Mouse (Mus musculus) forebrain, postnatal 0 days (tissue): ENCODE data around the gene Gm18596. TPM values are rescaled to one million over a fixed set of nuclear protein-coding genes. Genes with fewer than 3 reads are reported as not detected.

Source experiments
- ATAC-seq: fragments of 200-750 bp; cut with Nextera tagmentation; 2 replicates; pipeline ENCODE4 v1.8.0; 2017; ENCODE audit warnings: mild to moderate bottlenecking, moderate library complexity
- DNase-seq: peaks from one replicate; pipeline ENCODE4 v3.0.0-alpha.2; 2015
- H3K27ac ChIP-seq: fragments of 300-500 bp; sonication (generic); 2 replicates; pipeline ENCODE4 v1.5.1; 2014; ENCODE audit warnings: low read depth, mild to moderate bottlenecking, antibody characterized with exemption, low read length, moderate library complexity, mixed read lengths
- H3K27me3 ChIP-seq: fragments of 300-500 bp; sonication (generic); 2 replicates; pipeline ENCODE4 v1.6.1; 2014; ENCODE audit warnings: mild to moderate bottlenecking, low read length, mixed read lengths; ENCODE audit not compliant: insufficient read depth
- H3K36me3 ChIP-seq: fragments of 300-500 bp; sonication (generic); 2 replicates; pipeline ENCODE4 v1.6.1; 2014; ENCODE audit warnings: mild to moderate bottlenecking, moderate library complexity; ENCODE audit not compliant: insufficient read depth
- H3K4me1 ChIP-seq: fragments of 300-500 bp; sonication (generic); 2 replicates; pipeline ENCODE4 v1.6.1; 2014; ENCODE audit warnings: antibody characterized with exemption; ENCODE audit not compliant: insufficient read depth
- H3K4me2 ChIP-seq: fragments of 300-500 bp; sonication (generic); 2 replicates; pipeline ENCODE4 v1.6.1; 2014; ENCODE audit warnings: low read depth, mild to moderate bottlenecking, moderate library complexity
- H3K4me3 ChIP-seq: fragments of 300-500 bp; sonication (generic); 2 replicates; pipeline ENCODE4 v1.5.1; 2014; ENCODE audit warnings: low read depth, low read length, mixed read lengths
- H3K9ac ChIP-seq: fragments of 300-500 bp; sonication (generic); 2 replicates; pipeline ENCODE4 v1.6.1; 2014; ENCODE audit warnings: mild to moderate bottlenecking
- H3K9me3 ChIP-seq: fragments of 300-500 bp; sonication (generic); 2 replicates; pipeline ENCODE4 v1.6.1; 2016; ENCODE audit warnings: low read length
- CTCF ChIP-seq: sonication (generic); IDR thresholded peaks from 2 replicates; pipeline ENCODE4 v1.5.1; 2016; ENCODE audit warnings: antibody characterized with exemption, control low read depth, low read depth
- WGBS: fragments of 180-500 bp; shearing (Covaris S2); extraction: QIAGEN DNeasy Blood & Tissue Kit; methylation state at CpG from one replicate; pipeline ENCODE4 v1.1.7; 2014; 5-methylcytosine and 5-hydroxymethylcytosine counted together
- polyA plus RNA-seq: library from polyadenylated mRNA; unstranded; fragments of >200 nt; fragmentation: Nextera tagmentation; extraction: Ambion mirVana; gene quantifications from 2 replicates; pipeline ENCODE4 v1.2.1, GENCODE M21; 2015
- total RNA-seq: library from RNA; depleted of rRNA; stranded (reverse); fragments of >200 nt; gene quantifications from 2 replicates; pipeline ENCODE4 v1.2.3, GENCODE M21; 2014; rRNA removed

Gm18596 gene
- total and polyA plus RNA-seq, 2 experiments from 2014 or later, result not detected

DNA sequence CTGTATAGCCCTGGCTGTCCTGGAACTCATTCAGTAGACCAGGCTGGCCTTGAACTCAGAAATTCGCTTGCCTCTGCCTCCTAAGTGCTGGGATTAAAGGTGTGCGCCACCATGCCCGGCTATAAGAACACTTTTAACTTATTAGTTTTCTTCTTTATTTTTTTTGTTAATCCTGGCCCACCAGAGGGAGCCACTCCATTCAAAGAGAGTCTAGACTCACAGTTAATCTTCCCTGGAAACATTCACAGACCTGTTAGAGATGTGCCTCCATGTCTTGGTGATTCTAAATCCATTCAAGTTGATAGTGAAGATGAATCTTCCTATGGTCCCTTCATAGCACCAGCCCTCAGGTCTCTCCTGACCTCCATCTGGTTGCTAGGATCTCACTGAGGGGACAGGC is 32.6 kb downstream of the Gm18596 start:
- H3K27ac ChIP-seq, result no peak overlapping the region
- no peaks in the 10 kb centered on the region for H3K27me3 ChIP-seq
- DNase-seq (no peak), ATAC-seq (no peak)
- H3K9me3 ChIP-seq, result no peaks in the 10 kb centered on the region
- WGBS, result 75% methylated on average over 3 of the region's 3 CpGs
- no peaks in the 10 kb centered on the region for H3K36me3 ChIP-seq
- H3K4me3 ChIP-seq, result no peak overlapping the region
- no peak overlapping the region for H3K9ac ChIP-seq
- no peaks in the 10 kb centered on the region for H3K4me1 ChIP-seq
- no peak overlapping the region for H3K4me2 ChIP-seq
- TF ChIP-seq CTCF, result peak; percentile 40; the same call in 1 of the 2 replicates

DNA sequence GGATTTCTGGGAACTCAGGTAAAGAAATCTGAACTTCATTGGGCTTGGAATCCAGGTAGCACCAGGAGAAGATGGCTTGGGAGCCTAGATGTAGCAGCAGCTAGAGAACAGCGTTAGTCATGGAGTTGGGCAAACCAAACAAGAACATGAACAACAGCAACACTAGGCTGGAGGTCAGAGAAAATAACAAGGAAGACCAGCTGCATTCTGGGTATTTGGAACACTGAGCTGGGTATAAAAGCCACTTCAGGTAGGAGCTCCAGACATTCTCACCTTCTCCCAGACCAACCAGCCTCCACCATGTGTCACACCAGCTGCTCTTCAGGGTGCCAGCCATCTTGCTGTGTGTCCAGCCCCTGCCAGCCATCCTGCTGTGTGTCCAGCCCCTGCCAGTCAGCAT is 36.1 kb downstream of the Gm18596 start, which contains the start of gene Gm10272:
TSS of gene Gm10272 (plus strand) at position 301 of the 400 bp plus-strand sequence.
- no peaks in the 10 kb centered on the region for H3K4me1 ChIP-seq
- ATAC-seq (no peak), DNase-seq (no peak)
- H3K36me3 ChIP-seq, result no peaks in the 10 kb centered on the region
- no peak within 1 kb of the TSS for H3K27ac ChIP-seq
- 93% methylated on average over 1 of the region's 1 CpGs for WGBS
- no peak for TF ChIP-seq CTCF
- H3K9me3 ChIP-seq, result no peaks in the 10 kb centered on the region
- no peak within 1 kb of the TSS for H3K4me2 ChIP-seq
- H3K9ac ChIP-seq, result no peak within 1 kb of the TSS
- no peaks in the 10 kb centered on the region for H3K27me3 ChIP-seq
- H3K4me3 ChIP-seq, result no peak within 1 kb of the TSS

DNA sequence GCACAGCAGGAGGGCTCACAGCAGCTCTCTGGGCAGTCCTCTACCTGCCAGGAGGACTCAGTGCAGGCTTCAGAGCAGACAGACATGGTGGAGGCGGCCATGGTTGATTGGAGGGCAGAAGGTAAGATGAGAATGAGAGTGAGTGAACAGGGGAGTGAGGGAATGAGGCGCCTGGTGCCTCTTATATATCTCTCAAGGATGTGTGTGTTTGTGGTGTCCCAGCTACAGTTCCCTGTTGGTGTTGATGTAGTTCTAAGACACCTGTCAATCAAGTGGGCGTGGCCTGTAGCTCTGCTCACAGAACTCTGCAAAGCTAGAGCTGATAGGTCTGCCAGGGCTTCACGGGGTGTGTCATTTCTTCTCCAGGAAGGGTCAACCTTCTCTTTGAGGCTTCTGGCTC is 45.3 kb downstream of the Gm18596 start, which contains the start of gene Gm9508:
TSS of gene Gm9508 (minus strand) at position 101 of the 400 bp plus-strand sequence.
- Histone ChIP-seq H3K4me1 (no peaks in the 10 kb centered on the region), H3K9me3 (no peaks in the 10 kb centered on the region; the same call in 1 of the 2 replicates), H3K36me3 (no peaks in the 10 kb centered on the region), H3K4me3 (no peak within 1 kb of the TSS), H3K27me3 (no peaks in the 10 kb centered on the region), H3K4me2 (no peak within 1 kb of the TSS), H3K9ac (no peak within 1 kb of the TSS), H3K27ac (no peak within 1 kb of the TSS)
- TF ChIP-seq CTCF, result no peak
- no peak for ATAC-seq
- 46% methylated on average over 4 of the region's 4 CpGs for WGBS
- no peak for DNase-seq

Other genes with a start within 250 kb of the Gm18596 start
Only the 30 nearest of the 32 such genes appear.
- 42.2 and 43.2 TPM in 2 replicates for gene Fam207a, start 226.9 kb downstream of the Gm18596 start, total RNA-seq
- 30.4 and 34.9 TPM in 2 replicates for gene Fam207a, start 226.9 kb downstream of the Gm18596 start, polyA plus RNA-seq
- gene Itgb2, start 212.4 kb downstream of the Gm18596 start, total RNA-seq, result 0.77 and 1.1 TPM in 2 replicates
- 0.86 and 1.2 TPM in 2 replicates for gene Itgb2, start 212.4 kb downstream of the Gm18596 start, polyA plus RNA-seq
- 69.6 and 98.3 TPM in 2 replicates for gene Pttg1ip, start 160.9 kb downstream of the Gm18596 start, total RNA-seq
- 67.1 and 74.2 TPM in 2 replicates for gene Pttg1ip, start 160.9 kb downstream of the Gm18596 start, polyA plus RNA-seq
- gene Sumo3, start 136.5 kb downstream of the Gm18596 start, total RNA-seq, result 270 and 305 TPM in 2 replicates
- gene Sumo3, start 136.5 kb downstream of the Gm18596 start, polyA plus RNA-seq, result 381 and 398 TPM in 2 replicates
- not detected in 2 replicates for gene Gm49325, start 136.4 kb downstream of the Gm18596 start, total RNA-seq
- gene Gm49325, start 136.4 kb downstream of the Gm18596 start, polyA plus RNA-seq, result 27.7 and 33.6 TPM in 2 replicates
- 41.7 and 45.3 TPM in 2 replicates for gene Ube2g2, start 120.4 kb downstream of the Gm18596 start, total RNA-seq
- 74.9 and 80.3 TPM in 2 replicates for gene Ube2g2, start 120.4 kb downstream of the Gm18596 start, polyA plus RNA-seq
- gene Tspear, start 56.1 kb downstream of the Gm18596 start, total RNA-seq, result 0.14 TPM in 1 of 2 replicates, not detected in the other
- gene Tspear, start 56.1 kb downstream of the Gm18596 start, polyA plus RNA-seq, result 0.42 and 0.99 TPM in 2 replicates
- gene Gm19402, start 51.9 kb downstream of the Gm18596 start, total RNA-seq, result not detected in 2 replicates
- gene Gm19402, start 51.9 kb downstream of the Gm18596 start, polyA plus RNA-seq, result not detected in 2 replicates
- not detected in 2 replicates for gene Gm9508, start 45.4 kb downstream of the Gm18596 start, total RNA-seq
- not detected in 2 replicates for gene Gm9508, start 45.4 kb downstream of the Gm18596 start, polyA plus RNA-seq
- not detected in 2 replicates for gene Gm10272, start 36.0 kb downstream of the Gm18596 start, total RNA-seq
- gene Gm10272, start 36.0 kb downstream of the Gm18596 start, polyA plus RNA-seq, result not detected in 2 replicates
- not detected in 2 replicates for gene Gm10024, start 31.2 kb downstream of the Gm18596 start, total RNA-seq
- gene Gm10024, start 31.2 kb downstream of the Gm18596 start, polyA plus RNA-seq, result not detected in 2 replicates
- not detected in 2 replicates for gene Gm10142, start 26.8 kb downstream of the Gm18596 start, total RNA-seq
- gene Gm10142, start 26.8 kb downstream of the Gm18596 start, polyA plus RNA-seq, result not detected in 2 replicates
- gene Krtap12-1, start 22.0 kb downstream of the Gm18596 start, total RNA-seq, result not detected in 2 replicates
- not detected in 2 replicates for gene Krtap12-1, start 22.0 kb downstream of the Gm18596 start, polyA plus RNA-seq
- not detected in 2 replicates for gene Gm10100, start 16.2 kb downstream of the Gm18596 start, total RNA-seq
- gene Gm10100, start 16.2 kb downstream of the Gm18596 start, polyA plus RNA-seq, result not detected in 2 replicates
- gene Gm9736, start 8.7 kb upstream of the Gm18596 start, total RNA-seq, result not detected in 2 replicates
- gene Gm9736, start 8.7 kb upstream of the Gm18596 start, polyA plus RNA-seq, result not detected in 2 replicates
- not detected in 2 replicates for gene Gm3233, start 17.0 kb upstream of the Gm18596 start, total RNA-seq
- not detected in 2 replicates for gene Gm3233, start 17.0 kb upstream of the Gm18596 start, polyA plus RNA-seq
- not detected in 2 replicates for gene Gm3238, start 28.7 kb upstream of the Gm18596 start, total RNA-seq
- not detected in 2 replicates for gene Gm3238, start 28.7 kb upstream of the Gm18596 start, polyA plus RNA-seq
- gene Gm7138, start 34.3 kb upstream of the Gm18596 start, total RNA-seq, result not detected in 2 replicates
- gene Gm7138, start 34.3 kb upstream of the Gm18596 start, polyA plus RNA-seq, result not detected in 2 replicates
- gene Gm3250, start 39.9 kb upstream of the Gm18596 start, total RNA-seq, result not detected in 2 replicates
- gene Gm3250, start 39.9 kb upstream of the Gm18596 start, polyA plus RNA-seq, result not detected in 2 replicates
- not detected in 2 replicates for gene Gm7137, start 45.6 kb upstream of the Gm18596 start, total RNA-seq
- not detected in 2 replicates for gene Gm7137, start 45.6 kb upstream of the Gm18596 start, polyA plus RNA-seq
- gene Gm9639, start 52.4 kb upstream of the Gm18596 start, total RNA-seq, result not detected in 2 replicates
- gene Gm9639, start 52.4 kb upstream of the Gm18596 start, polyA plus RNA-seq, result not detected in 2 replicates
- gene Gm19668, start 56.5 kb upstream of the Gm18596 start, total RNA-seq, result not detected in 2 replicates
- gene Gm19668, start 56.5 kb upstream of the Gm18596 start, polyA plus RNA-seq, result not detected in 2 replicates
- not detected in 2 replicates for gene Gm9507, start 69.2 kb upstream of the Gm18596 start, total RNA-seq
- gene Gm9507, start 69.2 kb upstream of the Gm18596 start, polyA plus RNA-seq, result not detected in 2 replicates
- gene Gm2696, start 72.0 kb upstream of the Gm18596 start, total RNA-seq, result not detected in 2 replicates
- gene Gm2696, start 72.0 kb upstream of the Gm18596 start, polyA plus RNA-seq, result not detected in 2 replicates
- gene Krtap10-4, start 84.5 kb upstream of the Gm18596 start, total RNA-seq, result not detected in 2 replicates
- gene Krtap10-4, start 84.5 kb upstream of the Gm18596 start, polyA plus RNA-seq, result not detected in 2 replicates
- not detected in 2 replicates for gene Krtap10-10, start 93.3 kb upstream of the Gm18596 start, total RNA-seq
- gene Krtap10-10, start 93.3 kb upstream of the Gm18596 start, polyA plus RNA-seq, result not detected in 2 replicates
- not detected in 2 replicates for gene Gm36176, start 104.2 kb upstream of the Gm18596 start, total RNA-seq
- not detected in 2 replicates for gene Gm36176, start 104.2 kb upstream of the Gm18596 start, polyA plus RNA-seq
- not detected in 2 replicates for gene Gm10318, start 110.2 kb upstream of the Gm18596 start, total RNA-seq
- not detected in 2 replicates for gene Gm10318, start 110.2 kb upstream of the Gm18596 start, polyA plus RNA-seq
- 0.48 TPM in 1 of 2 replicates, not detected in the other for gene Gm3285, start 119.3 kb upstream of the Gm18596 start, total RNA-seq
- gene Gm3285, start 119.3 kb upstream of the Gm18596 start, polyA plus RNA-seq, result not detected in 2 replicates
- 19.7 and 24.1 TPM in 2 replicates for gene Lrrc3, start 159.9 kb upstream of the Gm18596 start, total RNA-seq
- gene Lrrc3, start 159.9 kb upstream of the Gm18596 start, polyA plus RNA-seq, result 15.7 and 22.4 TPM in 2 replicates